Comparison of ENCODE assay signal across 8 mouse cellular contexts in genomic region chr15:7129944-7130287, GRCm38 (mm10). TPM values are rescaled to one million over a fixed set of nuclear protein-coding genes. Genes with fewer than 3 reads are reported as not detected.
DNase-seq lines count a peak whose midpoint lies in the region; ATAC-seq lines count a peak whose summit lies in the region.

No protein-coding gene starts in this region.

- peak overlapping the region; percentile 86 for H3K4me3 ChIP-seq in kidney, embryonic 14.5 days (ENCODE audit: low read length)
- peak overlapping the region; percentile 99 for H3K4me3 ChIP-seq in brown adipose tissue, adult 24 weeks (ENCODE audit: insufficient read depth, low read depth, low read length)
- H3K4me3 ChIP-seq in hindbrain, embryonic 15.5 days = peak overlapping the region; percentile 89
- peak overlapping the region; percentile 90 for H3K4me3 ChIP-seq in midbrain, embryonic 15.5 days

- peak overlapping the region; percentile 85 for H3K4me2 ChIP-seq in kidney, embryonic 14.5 days (replicated peaks; ENCODE audit: low read depth, low read length)
- peak overlapping the region; percentile 93 for H3K4me2 ChIP-seq in hindbrain, embryonic 15.5 days
- peak overlapping the region; percentile 95 for H3K4me2 ChIP-seq in midbrain, embryonic 15.5 days

- no peaks in the 10 kb centered on the region for H3K9me3 ChIP-seq in kidney, embryonic 14.5 days (ENCODE audit: control insufficient read depth, low read length)
- H3K9me3 ChIP-seq in hindbrain, embryonic 15.5 days = no peaks in the 10 kb centered on the region
- no peaks in the 10 kb centered on the region for H3K9me3 ChIP-seq in midbrain, embryonic 15.5 days

- no peaks in the 10 kb centered on the region for H3K27me3 ChIP-seq in kidney, embryonic 14.5 days (ENCODE audit: control insufficient read depth, insufficient read depth, low read length)
- no peaks in the 10 kb centered on the region for H3K27me3 ChIP-seq in hindbrain, embryonic 15.5 days
- peaks cover 5% of the 10 kb centered on the region; the same call in 1 of the 2 replicates for H3K27me3 ChIP-seq in midbrain, embryonic 15.5 days (replicated peaks)

- peak overlapping the region; percentile 74 for H3K27ac ChIP-seq in kidney, embryonic 14.5 days (ENCODE audit: low read depth, low read length)
- H3K27ac ChIP-seq in brown adipose tissue, adult 24 weeks (replicated peaks; ENCODE audit: low read depth, low read length) = peak overlapping the region; percentile 72
- peak overlapping the region; percentile 86 for H3K27ac ChIP-seq in hindbrain, embryonic 15.5 days (replicated peaks)
- H3K27ac ChIP-seq in midbrain, embryonic 15.5 days = peak overlapping the region; percentile 89

- H3K36me3 ChIP-seq in kidney, embryonic 14.5 days (ENCODE audit: control insufficient read depth, insufficient read depth, low read length) = no peaks in the 10 kb centered on the region
- H3K36me3 ChIP-seq in hindbrain, embryonic 15.5 days = no peaks in the 10 kb centered on the region
- no peaks in the 10 kb centered on the region for H3K36me3 ChIP-seq in midbrain, embryonic 15.5 days (replicated peaks)

- 0% methylated on average over 16 of the region's 16 CpGs for WGBS in kidney, embryonic 14.5 days
- WGBS in hindbrain, embryonic 15.5 days = 0% methylated on average over 16 of the region's 16 CpGs
- under 1% methylated on average over 16 of the region's 16 CpGs for WGBS in midbrain, embryonic 15.5 days

- no peak for DNase-seq in kidney, adult 11 months
- no peak for DNase-seq in frontal cortex, postnatal 10 days (ENCODE audit: low spot score in 2 of 2)
- DNase-seq in cerebellum, adult 11 months = no peak
- DNase-seq in adrenal gland, postnatal 36 days = no peak

- H3K4me1 ChIP-seq in kidney, embryonic 14.5 days (ENCODE audit: control insufficient read depth, insufficient read depth, low read length) = peaks cover 10% of the 10 kb centered on the region; the same call in 1 of the 2 replicates
- H3K4me1 ChIP-seq in brown adipose tissue, adult 24 weeks (ENCODE audit: control insufficient read depth, insufficient read depth, insufficient read length, low read length) = peaks cover 12% of the 10 kb centered on the region
- peaks cover 26% of the 10 kb centered on the region for H3K4me1 ChIP-seq in hindbrain, embryonic 15.5 days (replicated peaks)
- peaks cover 25% of the 10 kb centered on the region for H3K4me1 ChIP-seq in midbrain, embryonic 15.5 days

- no peak for ATAC-seq in kidney, embryonic 14.5 days (ENCODE audit: low FRiP score, low TSS enrichment)
- ATAC-seq in hindbrain, embryonic 15.5 days (ENCODE audit: low FRiP score, low read depth) = no peak
- ATAC-seq in midbrain, embryonic 15.5 days (replicated peaks) = no peak

- H3K9ac ChIP-seq in kidney, embryonic 14.5 days (ENCODE audit: low read depth, low read length) = peak overlapping the region; percentile 84
- H3K9ac ChIP-seq in hindbrain, embryonic 15.5 days = peak overlapping the region; percentile 86
- H3K9ac ChIP-seq in midbrain, embryonic 15.5 days = peak overlapping the region; percentile 84

RNA-seq across cellular contexts. Expression of gene Lifr, which starts 39.5 kb away (rescaled TPM):
- polyA plus RNA-seq in kidney, embryonic 14.5 days (2014; fragmentation: Nextera tagmentation; extraction: Ambion mirVana) = 15.2 and 33.5 TPM in 2 replicates
- polyA plus RNA-seq in brown adipose tissue, adult 24 weeks (2012; ENCODE audit: insufficient read depth, insufficient read length, missing spikeins) = 11.6 and 12.9 TPM in 2 replicates
- 18.3 and 19.9 TPM in 2 replicates for polyA plus RNA-seq in hindbrain, embryonic 15.5 days (2015; fragmentation: Nextera tagmentation; extraction: Ambion mirVana)
- polyA plus RNA-seq in midbrain, embryonic 15.5 days (2015; fragmentation: Nextera tagmentation; extraction: Ambion mirVana) = 9.7 and 11.2 TPM in 2 replicates
- total RNA-seq in adrenal gland, postnatal 36 days (2021) = 10 to 100 TPM; 35.8 to 59.6 TPM
